Mouse (Mus musculus): ENCODE measurements around the gene Fam53b.

Fam53b gene

DNA sequence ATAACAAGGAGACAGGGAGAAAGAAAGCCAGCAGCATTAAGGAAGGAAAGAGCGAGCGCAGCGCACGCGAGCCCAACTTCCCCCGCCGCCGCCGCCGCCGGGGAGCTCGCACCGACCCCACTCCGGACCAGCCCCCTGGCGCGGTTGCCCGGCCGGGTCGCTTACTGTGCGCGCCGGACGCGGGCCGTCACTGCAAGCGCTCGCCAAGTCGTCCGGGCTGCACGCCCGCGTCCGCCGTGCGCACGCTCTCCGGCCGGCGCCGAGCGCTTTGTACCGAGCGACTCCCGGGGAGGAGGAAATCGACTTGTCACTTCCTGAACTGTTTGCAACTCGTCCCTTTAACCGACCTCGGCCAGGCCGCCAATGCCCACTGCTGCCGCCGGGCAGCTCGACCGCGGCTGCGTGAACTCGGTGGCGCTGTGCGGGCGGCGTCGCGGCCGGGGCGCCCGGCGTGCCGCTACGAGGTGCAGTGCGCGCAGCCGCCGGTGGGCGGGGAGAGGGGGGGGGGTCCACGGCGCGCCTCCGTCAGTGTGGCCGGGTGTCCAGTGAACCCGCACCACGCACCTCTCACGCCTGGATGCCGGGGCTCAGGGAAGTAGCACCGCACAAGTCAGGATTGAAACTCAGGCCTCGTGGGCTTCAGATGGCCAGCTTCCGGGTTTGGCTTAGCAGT lies at the start of gene Fam53b:
TSS of gene Fam53b (minus strand) at position 471 of the 673 bp plus-strand sequence.
- DNase-seq, result peak; percentile 85

DNA sequence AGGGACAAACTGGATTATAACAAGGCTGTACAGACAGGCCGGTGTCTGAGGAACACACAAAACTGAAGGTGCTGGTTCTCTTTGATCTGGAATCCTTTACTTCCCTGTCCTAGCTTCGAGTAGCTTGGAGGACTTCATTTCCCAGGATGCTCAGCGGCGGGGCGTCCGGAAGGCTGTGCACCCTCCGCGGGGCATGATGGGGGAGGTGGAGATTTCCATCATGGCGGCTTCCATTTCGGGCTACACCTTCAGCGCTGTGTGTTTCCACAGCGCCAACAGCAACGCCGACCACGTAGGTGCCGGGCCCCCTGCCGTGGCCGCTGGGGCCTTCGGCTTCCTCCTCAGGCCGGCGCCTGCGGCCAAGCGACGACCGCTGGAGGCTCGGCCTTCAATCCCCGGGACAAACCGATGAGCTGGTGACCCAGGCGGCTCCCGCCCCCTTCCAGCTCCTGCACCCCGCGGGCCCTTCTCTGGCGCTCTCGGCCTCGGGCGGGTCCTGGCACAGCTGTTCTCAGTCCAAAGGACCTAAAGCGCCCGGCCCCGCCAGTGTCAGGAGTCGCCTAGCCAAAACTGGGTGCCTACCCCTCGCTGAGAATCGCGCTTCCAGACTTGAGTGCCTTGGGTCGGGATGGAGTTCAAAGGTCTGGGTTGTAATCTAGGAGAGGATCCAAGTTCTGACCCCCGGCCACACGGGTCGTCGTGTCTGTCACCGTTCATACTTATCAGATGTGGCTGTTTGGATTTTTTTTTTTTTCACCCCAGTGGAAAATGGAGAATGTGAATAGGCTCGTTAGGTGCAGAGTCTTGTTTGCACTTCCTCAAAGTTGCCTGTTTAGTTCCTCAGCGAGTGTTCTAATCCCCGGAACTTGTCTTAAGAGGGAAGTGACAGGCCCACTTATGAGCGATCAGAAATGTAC lies 45.6 kb upstream of the Fam53b start, which contains the start of gene Abraxas2:
TSS of gene Abraxas2 (plus strand) at position 184 of the 917 bp plus-strand sequence.
- peak; percentile 94 for DNase-seq

DNA sequence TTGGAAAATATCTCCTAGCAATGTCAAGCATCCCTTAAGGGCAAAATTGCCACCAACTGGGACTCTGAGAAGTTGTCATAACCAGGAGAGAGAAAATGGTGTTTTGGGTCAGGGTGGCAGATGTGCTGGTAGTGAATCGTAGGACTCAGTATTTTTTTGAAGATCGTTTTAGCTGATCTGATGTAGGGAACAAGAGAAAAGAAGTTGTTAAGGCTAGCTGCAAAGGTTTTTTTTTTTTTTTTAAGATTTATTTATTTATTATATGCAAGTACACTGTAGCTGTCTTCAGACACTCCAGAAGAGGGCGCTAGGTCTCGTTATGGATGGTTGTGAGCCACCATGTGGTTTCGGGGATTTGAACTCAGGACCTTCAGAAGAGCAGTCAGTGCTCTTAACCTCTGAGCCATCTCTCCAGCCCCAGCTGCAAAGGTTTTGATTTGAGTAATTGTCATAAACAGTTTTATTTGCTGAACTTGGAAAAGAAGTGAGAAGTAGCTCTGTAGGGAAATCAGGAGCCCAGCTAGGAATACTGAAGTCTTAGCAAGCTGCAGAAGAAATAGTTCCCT lies 44.4 kb upstream of the Fam53b start:
- no peak for DNase-seq

DNA sequence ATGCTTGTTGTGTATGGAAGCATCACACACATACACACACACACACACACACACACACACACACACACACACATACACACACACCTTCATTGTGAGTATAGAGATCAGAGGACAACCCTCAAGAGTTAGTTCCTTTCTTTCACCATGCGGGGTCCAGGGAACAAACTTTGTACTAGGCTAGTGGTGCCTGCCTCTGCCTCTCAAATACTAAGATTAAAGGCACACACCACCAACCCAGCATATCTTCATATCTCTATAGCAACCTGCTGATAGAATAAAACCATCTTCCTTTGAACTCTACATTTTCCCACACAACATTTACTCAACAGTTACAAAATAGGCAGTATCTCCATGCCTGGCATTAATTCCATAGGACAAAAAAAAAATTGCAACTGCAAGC lies 42.4 kb upstream of the Fam53b start:
- DNase-seq, result no peak

DNA sequence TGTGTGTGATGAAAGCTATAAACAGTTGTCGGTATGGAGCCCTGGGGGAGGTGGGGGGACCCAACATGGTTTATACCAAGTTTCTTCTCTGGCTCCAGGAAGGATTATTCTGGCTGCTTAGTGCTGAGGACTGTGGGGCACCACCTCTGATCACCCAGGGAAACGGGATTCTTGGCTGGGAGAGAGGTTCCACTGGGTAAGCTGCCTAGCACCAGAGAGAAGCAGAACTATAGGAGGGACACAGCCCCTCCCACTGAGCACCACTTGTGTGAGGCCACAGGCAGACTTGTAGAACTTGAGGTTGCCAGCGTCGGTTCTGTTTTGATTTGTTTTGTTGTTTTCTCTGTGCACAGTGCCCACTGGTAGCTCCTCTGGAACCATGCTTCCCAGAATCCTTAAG lies 40.3 kb upstream of the Fam53b start:
- no peak for DNase-seq

DNA sequence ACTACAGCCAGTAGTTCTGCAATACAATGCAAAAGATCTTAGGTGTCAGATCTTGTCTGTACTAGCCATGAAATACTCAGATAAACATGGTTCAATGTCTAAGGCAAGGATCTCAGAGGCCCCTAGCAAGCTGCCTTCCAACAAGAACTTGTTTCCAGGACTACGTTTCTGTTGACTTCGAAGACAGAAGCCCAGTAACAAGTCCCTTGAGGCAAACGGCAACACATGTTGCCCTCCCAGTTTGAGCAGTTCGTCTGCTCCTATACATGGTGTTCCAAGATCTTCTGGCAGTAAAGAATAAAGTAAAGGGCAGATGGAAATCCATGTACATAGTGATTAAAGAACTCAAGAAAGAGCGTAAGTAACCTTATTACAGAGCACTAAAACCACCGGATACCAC lies 39.7 kb upstream of the Fam53b start:
- no peak for DNase-seq

DNA sequence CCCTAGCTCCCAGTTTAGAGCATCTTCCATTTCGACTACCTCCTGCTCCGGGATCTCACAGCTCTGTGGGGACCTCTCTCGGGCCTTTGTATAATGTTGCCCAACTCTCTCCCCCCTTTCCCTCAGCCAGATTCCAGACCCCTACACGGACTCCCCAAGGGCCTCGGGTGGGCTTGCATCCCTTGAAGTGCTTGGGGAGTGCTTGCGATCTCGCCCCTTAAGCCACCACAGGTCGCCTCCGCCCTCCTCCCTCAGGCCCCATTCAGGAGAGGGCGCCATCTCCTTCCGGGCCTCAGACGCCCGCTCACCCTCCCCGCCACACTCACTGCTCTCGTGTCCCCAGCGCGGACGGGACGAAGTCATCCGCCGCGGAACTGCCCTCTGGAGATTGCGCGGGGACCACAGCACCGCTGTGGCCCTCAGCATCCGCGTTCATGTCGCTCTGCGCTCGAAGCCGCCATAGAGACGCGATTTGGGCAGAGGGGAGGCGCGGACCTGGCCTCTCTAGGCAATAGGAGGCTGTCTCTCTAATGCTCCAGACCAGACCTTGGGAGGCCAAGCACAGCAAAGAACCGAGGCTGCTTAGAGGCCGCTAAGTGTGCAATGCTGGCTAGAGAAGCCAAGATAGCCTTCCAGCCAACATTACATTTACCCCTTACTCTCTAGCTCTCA lies 38.6 kb upstream of the Fam53b start, which contains the start of gene Eef1akmt2:
TSS of gene Eef1akmt2 (minus strand) at position 501 of the 672 bp plus-strand sequence.
- peak; percentile 95 for DNase-seq

DNA sequence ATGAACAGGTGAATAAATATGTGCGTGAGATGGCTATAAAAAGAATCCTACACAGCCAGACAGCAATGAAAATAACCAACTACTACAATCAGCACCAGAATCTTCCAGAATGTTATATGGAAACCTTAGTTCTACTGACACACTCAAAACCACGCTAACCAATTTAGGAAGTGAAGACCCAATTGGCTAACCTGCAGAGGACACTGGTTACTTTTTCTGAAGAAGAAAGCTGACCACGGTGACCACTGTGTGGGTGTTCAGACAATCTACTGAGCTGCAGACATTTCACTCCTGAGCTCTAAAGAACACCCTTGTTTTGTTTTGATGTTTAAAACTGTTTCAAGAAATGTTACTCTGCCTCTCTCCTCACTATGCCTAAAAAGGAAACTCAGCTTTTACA lies 29.5 kb upstream of the Fam53b start:
- DNase-seq, result no peak

DNA sequence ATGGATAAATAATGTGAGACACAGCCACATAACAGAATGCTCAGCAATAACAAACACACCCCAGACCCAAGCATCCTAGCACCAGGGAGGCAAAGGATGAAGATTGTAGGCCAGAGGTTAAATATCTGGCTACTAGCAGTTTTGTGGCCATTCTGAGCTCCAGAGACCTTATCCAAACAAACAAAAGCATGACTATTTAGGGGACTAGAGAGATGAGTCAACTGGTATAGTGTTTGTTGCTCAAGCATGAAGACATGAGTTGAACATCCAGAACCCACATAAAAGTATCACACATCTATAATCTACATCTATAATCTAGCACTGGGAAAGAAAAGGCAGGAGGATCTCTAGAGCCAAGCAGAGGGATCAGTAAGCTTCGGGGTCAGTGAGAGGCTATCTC lies 28.8 kb upstream of the Fam53b start:
- DNase-seq, result no peak

DNA sequence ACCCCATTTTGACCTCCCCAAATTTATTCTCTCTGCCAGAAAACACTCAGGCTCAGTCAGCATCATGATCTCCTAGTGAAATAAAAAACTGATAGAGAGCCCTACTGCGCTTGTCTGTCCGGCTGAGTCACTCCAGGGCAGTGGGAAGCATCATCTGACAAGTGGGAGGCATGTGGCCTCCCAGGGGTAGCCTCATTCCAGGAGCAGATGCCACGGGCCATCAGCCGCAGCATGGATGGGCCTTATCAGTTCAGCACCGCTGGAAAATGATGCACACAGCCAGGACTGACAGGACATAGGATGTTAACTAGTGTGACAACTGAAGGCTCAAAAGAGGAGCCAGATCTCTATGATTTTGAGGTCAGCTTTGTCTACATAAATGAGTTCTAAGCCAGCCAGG lies 27.6 kb upstream of the Fam53b start:
- no peak for DNase-seq

DNA sequence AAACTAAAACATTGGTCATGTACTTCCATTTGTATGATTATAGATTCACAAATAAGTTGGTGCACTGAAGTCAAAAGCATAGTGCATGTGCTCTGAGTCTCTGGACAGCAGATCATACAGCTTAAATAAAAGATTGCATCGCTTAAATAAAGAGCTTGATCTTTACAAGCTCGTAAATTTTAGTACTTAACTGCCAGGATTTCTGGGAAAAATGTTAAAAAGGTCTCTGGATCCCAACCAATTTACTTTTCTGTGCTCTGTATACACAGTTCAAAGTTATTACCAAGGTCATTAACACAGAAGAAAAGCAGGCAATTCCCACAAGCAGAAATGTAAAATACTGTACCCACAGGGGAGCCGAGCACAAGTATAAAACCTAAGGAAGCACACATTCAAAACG lies 17.3 kb upstream of the Fam53b start:
- no peak for DNase-seq

DNA sequence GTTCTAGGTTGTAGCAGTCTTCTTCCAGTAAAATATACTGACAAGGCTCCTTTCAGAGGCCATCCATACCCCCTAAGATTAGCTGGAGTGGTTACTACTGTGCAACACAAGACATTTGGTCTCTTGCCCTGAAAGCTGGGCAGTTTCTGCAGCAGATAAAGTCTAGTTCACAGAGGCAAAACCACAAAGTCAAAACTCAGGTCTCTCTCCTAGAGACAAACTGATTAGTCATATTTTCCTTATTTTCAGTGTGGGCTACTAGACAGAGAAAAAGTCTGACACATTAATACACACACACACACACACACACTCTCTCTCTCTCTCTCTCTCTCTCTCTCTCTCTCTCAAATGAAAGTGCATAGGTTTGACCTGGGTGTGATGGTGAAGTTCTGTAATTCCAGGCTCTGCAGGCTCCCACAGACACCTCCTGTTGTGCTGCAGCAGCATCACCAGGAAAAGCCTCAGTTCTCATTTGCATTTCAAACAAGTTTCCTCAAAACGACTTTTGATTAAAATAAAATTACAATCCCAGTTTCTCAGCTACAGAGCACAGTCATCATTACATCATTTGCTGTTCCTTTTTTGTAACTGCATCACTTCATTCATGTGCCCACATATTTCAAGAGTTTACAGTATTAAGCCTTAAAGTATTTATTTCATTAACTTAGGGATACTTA lies 10.8 kb upstream of the Fam53b start:
- no peak for DNase-seq

DNA sequence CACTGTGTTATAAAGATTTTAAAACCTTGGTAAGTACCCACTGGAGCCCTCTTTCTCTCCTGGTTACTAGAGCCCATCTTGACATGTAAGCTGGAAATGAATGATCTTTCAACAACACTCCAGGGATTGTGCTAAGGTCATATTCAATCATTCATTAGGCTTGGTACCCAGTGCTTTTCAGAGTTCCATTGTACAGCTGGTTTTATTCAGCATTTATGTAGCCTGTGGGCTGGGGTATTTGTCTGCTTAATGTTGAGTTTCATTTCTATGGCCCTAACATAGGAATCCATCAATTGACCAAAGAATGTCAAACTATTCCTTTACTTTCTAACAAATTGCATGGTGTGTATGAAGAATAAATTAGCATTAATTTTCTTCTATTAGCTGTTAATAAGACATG lies 10.1 kb upstream of the Fam53b start:
- DNase-seq, result no peak

DNA sequence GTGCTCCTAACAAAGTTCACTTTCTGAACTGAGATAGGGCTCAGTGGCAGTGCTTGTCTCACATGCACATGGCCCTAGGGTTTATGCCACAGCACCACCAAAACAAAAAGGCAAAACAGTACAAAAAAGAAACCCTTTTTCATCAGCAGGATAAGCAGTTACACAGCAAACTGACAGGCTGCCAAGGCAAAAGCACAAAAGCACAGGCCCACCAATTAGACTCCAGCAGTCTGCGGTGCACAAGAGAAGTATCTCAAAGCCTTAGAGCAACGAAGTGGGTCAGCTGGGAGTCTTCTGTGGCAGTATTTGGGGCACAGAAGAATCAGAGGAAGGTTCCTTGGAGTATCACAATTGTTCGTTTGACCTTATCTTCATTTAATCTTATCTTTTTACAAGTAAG lies 7.0 kb upstream of the Fam53b start:
- no peak for DNase-seq

DNA sequence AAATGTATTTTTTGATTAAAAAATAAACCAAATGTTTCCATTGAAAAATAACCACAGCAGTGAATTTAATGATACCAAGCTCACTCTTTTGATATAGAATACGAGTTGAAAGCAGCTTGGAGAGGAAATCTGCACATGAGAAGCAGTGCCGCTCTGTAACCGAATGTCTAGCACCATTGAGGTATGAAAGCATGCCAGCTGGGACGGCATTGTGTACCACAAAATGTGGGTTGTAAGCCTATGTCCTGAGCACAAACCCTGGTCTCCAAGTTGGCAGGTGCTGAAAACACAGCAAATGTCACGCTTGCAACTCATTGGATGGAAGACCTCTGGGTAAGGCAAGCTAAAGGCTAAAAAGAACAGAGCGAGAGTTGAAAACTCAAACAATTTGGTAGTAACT lies 3.4 kb upstream of the Fam53b start:
- no peak for DNase-seq

DNA sequence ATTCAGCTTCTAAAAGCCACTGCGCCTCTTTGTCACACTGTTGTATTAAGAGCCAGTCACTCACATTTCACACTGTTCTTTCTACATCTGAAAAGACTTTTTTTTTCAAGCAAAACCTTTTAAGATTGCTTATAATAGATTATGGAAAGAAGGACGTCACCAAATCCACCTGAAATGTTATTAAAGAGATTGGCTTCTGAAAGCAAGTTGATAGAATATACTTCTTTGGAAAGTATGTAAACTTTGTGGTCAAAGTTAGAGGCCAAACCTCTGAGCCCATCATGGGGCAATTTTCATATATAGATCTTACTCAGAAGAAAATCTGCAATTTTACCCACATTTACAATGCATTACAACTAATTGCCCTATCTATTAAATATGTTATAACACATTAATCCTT lies 2.8 kb upstream of the Fam53b start:
- DNase-seq, result no peak

DNA sequence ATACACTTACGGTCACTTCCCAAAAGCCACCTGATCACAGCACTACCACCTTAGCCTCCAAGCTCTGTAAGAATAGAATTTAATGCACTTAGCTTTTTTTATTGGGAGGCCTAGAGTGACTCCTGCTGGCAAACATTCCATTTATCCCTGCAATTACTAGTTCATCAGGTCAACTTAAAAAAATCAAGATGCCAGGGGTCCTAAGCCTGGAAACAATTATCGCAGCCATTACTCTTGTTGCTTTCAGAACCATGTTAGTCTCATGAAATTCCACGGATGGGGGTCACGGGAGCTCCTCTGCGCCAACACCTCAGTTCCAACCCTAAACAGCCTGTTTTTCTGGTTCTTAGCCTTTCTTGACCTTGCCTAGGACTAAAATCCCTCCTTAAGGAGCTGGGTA lies 1.4 kb upstream of the Fam53b start:
- DNase-seq, result no peak

DNA sequence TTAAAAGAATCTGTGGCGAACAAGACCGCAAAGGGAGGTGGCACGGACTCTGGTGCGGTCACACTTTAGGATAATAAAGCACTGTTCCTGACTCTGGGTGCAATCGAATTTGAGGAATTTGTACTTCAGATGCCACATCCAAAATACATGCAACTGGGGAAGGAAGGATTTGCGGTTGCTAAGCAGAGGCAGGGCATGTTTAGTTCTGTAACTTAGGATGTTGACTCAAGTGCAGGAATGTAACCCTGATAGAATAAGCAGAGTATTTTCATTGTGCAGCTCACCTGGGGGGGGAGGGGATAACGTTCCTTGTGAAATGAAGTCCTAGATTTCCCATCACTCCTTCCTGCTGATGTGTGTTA lies 384 bp upstream of the Fam53b start:
- no peak for DNase-seq

DNA sequence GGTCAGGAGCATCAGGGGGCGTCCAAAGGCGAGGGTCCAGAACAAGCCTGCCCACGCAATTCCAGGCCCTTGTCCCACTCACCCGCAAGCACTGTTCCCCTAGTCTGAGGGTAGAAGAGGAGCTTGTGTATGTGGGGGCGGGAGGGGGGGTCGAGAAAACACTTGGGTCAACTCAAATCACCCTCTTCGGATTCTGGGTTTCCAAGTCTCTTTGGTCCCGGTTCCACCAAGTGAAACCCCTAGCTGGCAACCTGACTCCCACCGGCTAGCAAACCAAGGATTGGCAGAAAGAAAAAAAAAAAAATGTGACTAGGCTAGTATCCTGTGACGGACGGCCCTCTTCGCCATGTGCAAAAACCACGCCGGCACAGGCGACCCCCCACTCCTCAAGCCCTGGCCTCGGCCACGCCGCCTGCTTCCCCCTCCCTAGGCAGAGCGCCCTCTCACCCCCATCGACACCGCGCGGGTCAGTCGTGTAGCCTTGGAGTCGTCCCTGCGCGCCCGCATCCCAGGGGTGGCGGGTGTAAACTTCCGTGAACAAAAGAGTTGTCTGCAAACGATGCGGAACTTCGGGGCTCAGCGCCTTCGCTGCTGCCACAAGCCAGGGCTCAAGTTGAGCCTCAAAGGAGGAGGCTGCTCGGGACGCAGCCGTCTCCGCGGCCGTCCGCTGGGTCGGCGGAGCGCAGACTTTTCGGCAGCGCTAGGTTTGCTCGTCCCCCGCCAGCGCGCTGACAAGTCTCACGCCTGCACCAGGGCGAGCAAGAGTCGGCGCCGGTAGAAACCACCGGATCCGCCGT lies 869 bp downstream of the Fam53b start:
- peak; percentile 60 for DNase-seq

DNA sequence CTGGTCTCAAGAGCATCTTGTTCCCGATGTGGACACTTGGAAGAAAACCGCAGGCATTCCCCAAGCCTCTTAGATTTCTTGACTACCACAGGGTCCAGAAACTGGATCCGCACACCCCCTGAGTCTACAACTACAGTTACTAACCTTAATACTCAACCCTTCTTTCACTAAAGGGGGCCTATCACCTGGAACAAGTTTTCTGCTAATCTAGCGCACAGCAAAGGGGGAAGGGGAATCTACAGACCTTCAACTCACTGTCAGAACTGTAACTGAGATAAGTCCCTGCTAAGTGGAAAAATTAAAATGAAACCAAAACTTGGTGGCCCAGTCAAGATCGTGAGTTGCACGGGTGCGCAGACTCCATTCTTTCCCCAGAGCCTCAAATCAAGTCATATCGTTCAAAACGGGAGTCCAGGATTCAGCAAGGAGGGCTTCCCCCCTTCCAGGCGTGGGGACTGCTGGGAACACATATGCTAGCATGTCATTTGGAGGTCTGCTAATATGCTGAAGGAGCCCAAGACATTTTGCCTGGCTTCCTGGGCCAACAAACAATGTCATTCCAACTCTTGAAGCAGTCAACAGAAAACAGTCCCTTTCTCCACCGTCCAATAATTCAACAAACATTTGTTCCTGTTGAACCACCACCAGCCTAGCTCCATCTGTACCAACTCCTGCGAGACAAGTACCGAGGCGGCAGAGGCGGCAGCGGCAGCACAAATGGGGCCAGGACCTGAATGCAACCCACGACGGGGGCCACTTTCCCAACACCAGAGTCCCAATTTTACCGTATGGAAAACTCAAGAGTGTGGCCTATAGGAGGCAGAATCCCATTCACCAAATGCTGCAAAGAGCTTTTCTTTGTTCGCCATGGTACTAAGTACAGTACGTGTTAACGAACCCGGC lies 1.7 kb downstream of the Fam53b start:
- peak; percentile 35 for DNase-seq

DNA sequence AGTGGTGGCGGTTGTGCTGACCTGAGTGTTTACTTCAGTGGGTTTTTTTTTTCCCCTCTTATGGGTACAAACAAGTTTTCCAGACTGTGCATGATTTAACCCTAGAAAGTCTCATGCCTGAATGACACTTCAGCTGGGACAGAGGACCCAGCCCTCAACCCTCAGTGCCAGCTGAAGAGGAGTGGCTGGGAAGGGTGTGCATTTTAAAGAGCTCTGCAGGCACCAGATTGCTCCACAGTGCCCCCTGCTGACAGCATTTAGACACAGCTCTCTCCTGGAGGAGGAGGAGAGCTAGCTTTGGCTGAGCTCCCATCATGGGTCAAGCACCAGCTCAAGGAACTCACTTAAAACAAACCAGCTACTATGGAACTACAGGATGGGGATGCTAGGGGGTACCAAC lies 2.8 kb downstream of the Fam53b start:
- DNase-seq, result peak; percentile 90

All from retina, postnatal 1 day (tissue).